Mouse (Mus musculus) embryonic facial prominence, embryonic 11.5 days (tissue): Measurements from ENCODE around the gene Vsx2. TPM values are rescaled to one million over a fixed set of nuclear protein-coding genes. Genes with fewer than 3 reads are reported as not detected.

Experiments used
- ATAC-seq: fragments of 200-750 bp; cut with Nextera tagmentation; replicated peaks from 2 replicates; pipeline ENCODE4 v1.8.0; 2017; ENCODE audit warnings: low read depth; ENCODE audit not compliant: insufficient number of reproducible peaks, low FRiP score, low TSS enrichment
- DNase-seq: peaks from one replicate; pipeline ENCODE4 v3.0.0-alpha.2; 2015; ENCODE audit warnings: low spot score
- H3K27ac ChIP-seq: fragments of 300-500 bp; sonication (generic); replicated peaks from 2 replicates; pipeline ENCODE4 v1.5.1; 2014; ENCODE audit warnings: mild to moderate bottlenecking, low read depth, low read length, control low read depth
- H3K27me3 ChIP-seq: fragments of 300-500 bp; sonication (generic); 2 replicates; pipeline ENCODE4 v1.6.1; 2014; ENCODE audit warnings: mild to moderate bottlenecking, low read length, moderate library complexity, mixed read lengths; ENCODE audit not compliant: control insufficient read depth, insufficient read depth
- H3K36me3 ChIP-seq: fragments of 300-500 bp; sonication (generic); replicated peaks from 2 replicates; pipeline ENCODE4 v1.6.1; 2014; ENCODE audit warnings: low read depth, mild to moderate bottlenecking, low read length, moderate library complexity, mixed read lengths; ENCODE audit not compliant: control insufficient read depth, insufficient read depth
- H3K4me1 ChIP-seq: fragments of 300-500 bp; sonication (generic); 2 replicates; pipeline ENCODE4 v1.6.1; 2014; ENCODE audit warnings: low read length, mixed read lengths; ENCODE audit not compliant: control insufficient read depth, insufficient read depth
- H3K4me2 ChIP-seq: fragments of 300-500 bp; sonication (generic); 2 replicates; pipeline ENCODE4 v1.6.1; 2014; ENCODE audit warnings: low read depth, mild to moderate bottlenecking, control low read depth, low read length, moderate library complexity
- H3K4me3 ChIP-seq: fragments of 300-500 bp; sonication (generic); 2 replicates; pipeline ENCODE4 v1.5.1; 2014; ENCODE audit warnings: low read depth, low read length, control low read depth
- H3K9ac ChIP-seq: fragments of 300-500 bp; sonication (generic); replicated peaks from 2 replicates; pipeline ENCODE4 v1.6.1; 2014; ENCODE audit warnings: mild to moderate bottlenecking, control low read depth, low read length
- H3K9me3 ChIP-seq: fragments of 300-500 bp; sonication (generic); replicated peaks from 2 replicates; pipeline ENCODE4 v1.6.1; 2016; ENCODE audit warnings: mild to moderate bottlenecking, low read length, inconsistent platforms, mixed read lengths; ENCODE audit not compliant: control insufficient read depth
- WGBS: fragments of 180-500 bp; shearing (Covaris S2); extraction: QIAGEN DNeasy Blood & Tissue Kit; methylation state at CpG from one replicate; pipeline ENCODE4 v1.1.7; 2014; 5-methylcytosine and 5-hydroxymethylcytosine counted together
- polyA plus RNA-seq: library from polyadenylated mRNA; unstranded; fragments of >200 nt; fragmentation: Nextera tagmentation; extraction: Ambion mirVana; gene quantifications from 2 replicates; pipeline ENCODE4 v1.2.1, GENCODE M21; 2014

Gene Vsx2
- polyA plus RNA-seq, 1 experiment from 2014 or later: 3.6 TPM

- Histone ChIP-seq H3K27ac (no peak overlapping the region), H3K9me3 (no peaks in the 10 kb centered on the region), H3K4me3 (no peak overlapping the region), H3K27me3 (peaks cover 47% of the 10 kb centered on the region), H3K4me2 (no peak overlapping the region), H3K4me1 (no peaks in the 10 kb centered on the region; the same call in 1 of the 2 replicates), H3K9ac (no peak overlapping the region), H3K36me3 (no peaks in the 10 kb centered on the region)
- DNase-seq: no peak
- WGBS: 80% methylated on average over 6 of the region's 6 CpGs
- no peak for ATAC-seq
Observed at GRCm38 (mm10) chr12:84567576-84567975, 2.0 kb upstream of the Vsx2 start.

- Histone ChIP-seq H3K27ac (no peak overlapping the region), H3K4me3 (peak overlapping the region; percentile 17), H3K9me3 (no peaks in the 10 kb centered on the region), H3K36me3 (no peaks in the 10 kb centered on the region), H3K4me1 (no peaks in the 10 kb centered on the region; the same call in 1 of the 2 replicates), H3K4me2 (no peak overlapping the region; the same call in 1 of the 2 replicates), H3K27me3 (peaks cover 57% of the 10 kb centered on the region), H3K9ac (no peak overlapping the region; the same call in 1 of the 2 replicates)
- ATAC-seq (0 out of 2 replicates have a peak, but pooled peaks have one; percentile 32), DNase-seq (no peak)
- 1% methylated on average over 39 of the region's 40 CpGs for WGBS
Observed at GRCm38 (mm10) chr12:84569976-84570693, 573 bp downstream of the Vsx2 start.

- no peak overlapping the region for H3K4me2 ChIP-seq
- H3K4me1 ChIP-seq: no peaks in the 10 kb centered on the region; the same call in 1 of the 2 replicates
- ATAC-seq (no peak), DNase-seq (peak; percentile 35)
- H3K4me3 ChIP-seq: 0 out of 2 replicates have a peak overlapping the region, but pooled peaks have one; percentile 12
- no peak overlapping the region for H3K27ac ChIP-seq
- peaks cover 59% of the 10 kb centered on the region for H3K27me3 ChIP-seq
- no peaks in the 10 kb centered on the region for H3K9me3 ChIP-seq
- H3K9ac ChIP-seq: no peak overlapping the region
- WGBS: 1% methylated on average over 34 of the region's 34 CpGs
- H3K36me3 ChIP-seq: no peaks in the 10 kb centered on the region
Observed at GRCm38 (mm10) chr12:84570694-84571415, 1.3 kb downstream of the Vsx2 start.

GRCm38 (mm10) chr12:84571466-84572340, 2.1 kb downstream of the Vsx2 start:
- 0 out of 2 replicates have a peak overlapping the region, but pooled peaks have one; percentile 12 for H3K4me3 ChIP-seq
- H3K27me3 ChIP-seq: peaks cover 59% of the 10 kb centered on the region
- H3K27ac ChIP-seq: no peak overlapping the region
- H3K9ac ChIP-seq: no peak overlapping the region
- WGBS: under 1% methylated on average over 43 of the region's 43 CpGs
- no peak overlapping the region; the same call in 1 of the 2 replicates for H3K4me2 ChIP-seq
- DNase-seq: peak; percentile 21
- no peaks in the 10 kb centered on the region for H3K36me3 ChIP-seq
- no peaks in the 10 kb centered on the region for H3K9me3 ChIP-seq
- H3K4me1 ChIP-seq: no peaks in the 10 kb centered on the region; the same call in 1 of the 2 replicates
- no peak for ATAC-seq

GRCm38 (mm10) chr12:84572341-84572720, 2.8 kb downstream of the Vsx2 start:
- H3K4me3 ChIP-seq: 0 out of 2 replicates have a peak overlapping the region, but pooled peaks have one; percentile 10
- no peaks in the 10 kb centered on the region; the same call in 1 of the 2 replicates for H3K4me1 ChIP-seq
- H3K9ac ChIP-seq: no peak overlapping the region
- no peak overlapping the region for H3K4me2 ChIP-seq
- no peak overlapping the region for H3K27ac ChIP-seq
- no peak for DNase-seq
- 1% methylated on average over 7 of the region's 7 CpGs for WGBS
- H3K27me3 ChIP-seq: peaks cover 59% of the 10 kb centered on the region
- no peaks in the 10 kb centered on the region for H3K36me3 ChIP-seq
- no peaks in the 10 kb centered on the region for H3K9me3 ChIP-seq
- no peak for ATAC-seq

GRCm38 (mm10) chr12:84573094-84573493, 3.5 kb downstream of the Vsx2 start:
- H3K9ac ChIP-seq: no peak overlapping the region
- H3K9me3 ChIP-seq: no peaks in the 10 kb centered on the region
- no peak for DNase-seq

GRCm38 (mm10) chr12:84577768-84578439, 8.3 kb downstream of the Vsx2 start:
- Histone ChIP-seq H3K27ac (no peak overlapping the region), H3K4me3 (no peak overlapping the region), H3K27me3 (peaks cover 9% of the 10 kb centered on the region), H3K36me3 (no peaks in the 10 kb centered on the region), H3K4me2 (no peak overlapping the region), H3K4me1 (no peaks in the 10 kb centered on the region), H3K9ac (no peak overlapping the region), H3K9me3 (no peaks in the 10 kb centered on the region)
- ATAC-seq (no peak), DNase-seq (no peak)
- WGBS: 70% methylated on average over 11 of the region's 11 CpGs

More at GRCm38 (mm10) chr12:84573094-84573493, 3.5 kb downstream of the Vsx2 start:
- WGBS: 15% methylated on average over 7 of the region's 7 CpGs
- Histone ChIP-seq H3K36me3 (no peaks in the 10 kb centered on the region), H3K27ac (no peak overlapping the region), H3K4me1 (no peaks in the 10 kb centered on the region; the same call in 1 of the 2 replicates), H3K27me3 (peaks cover 52% of the 10 kb centered on the region), H3K4me3 (no peak overlapping the region), H3K4me2 (no peak overlapping the region)
- no peak for ATAC-seq
